Mouse (Mus musculus) embryo, embryonic 10 days (tissue): Measurements from ENCODE around the gene Tmem184a.

ENCODE experiments used
- DNase-seq: peaks from one replicate; pipeline ENCODE4 v3.0.0-alpha.2; 2015; ENCODE audit warnings: low spot score

The Tmem184a gene

DNA sequence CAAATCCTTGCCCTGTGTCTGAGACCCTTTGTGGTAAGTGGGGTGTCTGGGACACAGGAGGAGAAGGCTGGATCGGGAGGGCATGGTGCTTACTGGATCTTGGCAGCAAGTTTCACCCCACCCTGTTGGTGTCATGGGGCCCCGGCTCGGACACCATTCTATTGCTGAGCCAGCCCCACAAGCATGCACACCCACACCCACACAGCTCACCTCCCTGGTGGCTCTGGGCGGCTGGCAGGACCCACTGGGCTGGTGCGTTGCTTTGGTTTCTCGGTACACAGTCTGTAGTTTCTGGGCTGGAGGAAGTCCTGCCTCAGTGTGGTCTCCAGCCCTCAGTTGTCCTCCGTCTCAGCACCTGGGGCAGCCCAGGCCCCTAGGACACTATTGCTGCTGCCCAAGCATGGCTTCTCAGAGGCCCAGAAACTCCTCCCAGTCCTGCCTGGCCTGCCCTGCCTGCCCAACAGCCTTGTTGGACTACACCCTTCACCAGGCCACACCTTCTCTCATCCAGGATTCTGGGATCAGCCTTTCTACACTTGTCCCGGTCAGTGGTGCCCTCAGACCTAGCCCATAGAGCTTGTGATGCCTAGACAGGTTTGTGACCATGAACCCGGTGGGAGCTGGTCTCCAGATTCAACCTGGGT is at the start of gene Tmem184a:
Gene Tmem184a, minus strand, starts transcription at position 380 of the 644 bp plus-strand sequence.
- no peak for DNase-seq

DNA sequence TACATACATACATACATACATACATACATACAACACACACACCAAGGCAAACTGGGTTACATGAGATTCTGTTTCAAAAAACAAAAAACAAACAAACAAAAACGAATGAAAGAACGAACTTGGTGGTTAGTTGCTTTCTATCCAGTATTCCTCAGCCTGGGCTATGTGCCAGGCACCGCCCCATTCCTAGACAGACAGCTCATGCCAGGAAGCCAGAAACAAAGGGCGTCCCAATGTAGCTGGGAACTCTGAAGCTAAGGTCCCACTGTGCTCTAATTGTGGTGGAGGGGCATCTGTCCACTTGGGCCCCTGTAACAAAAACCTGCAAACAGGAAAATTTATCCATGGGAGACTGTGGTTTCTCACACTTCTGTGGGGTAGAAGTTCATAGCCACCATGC is 43.0 kb upstream of the Tmem184a start:
- DNase-seq: no peak

DNA sequence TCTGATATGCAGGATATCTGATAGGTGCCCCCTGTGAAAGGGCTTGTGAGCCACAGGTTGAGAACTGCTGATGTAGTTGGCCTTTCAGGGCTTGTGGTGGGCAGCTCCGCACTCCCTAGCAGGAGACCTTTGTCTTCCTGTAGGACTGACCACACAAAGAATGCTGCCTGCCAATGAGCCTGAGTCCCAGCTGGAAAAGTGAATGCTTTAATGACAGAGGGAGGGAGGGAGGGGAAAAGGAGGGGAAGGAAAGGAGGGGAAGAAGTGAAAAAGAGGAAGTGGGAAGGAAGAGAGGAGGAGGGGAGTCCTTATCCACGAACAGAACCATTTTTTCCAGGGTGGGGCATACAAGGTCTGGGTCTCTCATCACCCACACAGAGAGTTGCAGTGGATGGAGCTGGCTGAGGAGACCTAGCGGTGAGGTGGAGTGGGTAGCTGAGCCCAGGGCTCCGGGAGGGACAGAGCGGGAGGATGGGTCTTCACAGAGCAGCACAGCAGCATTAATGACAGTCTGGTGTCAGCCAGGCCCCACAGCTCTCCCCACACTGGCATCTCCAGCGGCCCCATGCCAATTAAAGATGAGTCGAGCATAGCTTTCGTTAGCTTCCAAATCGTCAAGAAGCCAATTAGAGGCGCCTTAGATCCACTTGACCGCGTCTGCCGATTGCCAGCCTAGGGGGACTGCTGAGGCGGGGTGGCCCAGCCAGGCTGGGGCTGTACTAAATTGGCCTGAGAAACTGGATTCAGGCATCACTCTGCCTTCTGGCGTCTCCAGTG is 40.8 kb upstream of the Tmem184a start:
- peak; percentile 24 for DNase-seq

DNA sequence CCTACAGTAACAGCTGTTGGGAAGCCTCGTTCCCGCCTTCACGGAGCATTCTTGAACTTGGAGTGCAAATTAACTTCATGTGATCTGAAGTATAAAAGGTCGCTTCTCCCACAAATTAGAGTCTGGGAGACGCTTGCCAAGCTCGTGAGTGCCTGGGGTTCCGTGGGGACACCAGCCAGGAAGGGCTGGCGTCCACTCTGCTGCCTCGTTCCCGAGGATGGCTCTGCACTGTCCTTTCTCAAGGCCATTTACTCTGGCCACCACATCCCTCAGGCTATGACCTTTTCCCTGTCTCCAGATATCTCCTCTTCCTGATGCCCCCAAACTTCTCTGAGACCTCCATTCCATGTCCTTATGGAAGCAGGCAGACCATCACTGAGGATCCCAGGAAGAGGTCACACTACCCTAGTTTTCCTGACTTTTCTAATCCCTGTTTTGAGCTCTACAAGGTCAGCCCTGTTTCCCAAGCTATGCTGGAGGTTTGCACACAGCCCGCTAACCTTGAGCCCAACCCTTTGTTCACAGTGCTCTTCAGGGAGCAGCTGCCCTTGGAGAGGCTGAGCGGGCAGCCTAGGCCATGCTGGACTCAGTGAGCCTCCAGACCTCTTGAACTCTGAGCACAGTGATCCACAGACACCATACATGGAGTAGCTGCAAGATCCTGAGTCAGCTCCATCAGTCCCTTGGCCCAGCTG is 30.1 kb upstream of the Tmem184a start:
- no peak for DNase-seq

DNA sequence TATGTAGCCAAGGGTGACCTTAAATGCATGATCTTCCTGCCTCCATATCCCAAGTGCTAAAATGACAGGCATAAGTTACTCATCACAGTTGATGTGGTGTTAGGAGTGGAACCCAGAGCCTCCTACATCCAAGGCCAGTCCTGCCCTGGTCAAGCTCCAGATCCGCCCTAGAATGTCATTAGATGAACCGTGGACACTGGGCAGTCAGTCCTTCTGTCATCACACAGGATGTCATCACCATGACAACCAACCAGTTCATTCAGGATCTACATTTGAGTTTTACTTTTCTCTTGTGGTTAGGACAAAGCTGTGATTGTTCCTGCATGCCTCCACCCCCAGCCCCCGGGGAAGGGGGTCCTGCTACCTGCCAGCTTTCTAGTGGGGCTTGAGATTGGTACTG is 19.4 kb upstream of the Tmem184a start:
- DNase-seq: peak; percentile 53

DNA sequence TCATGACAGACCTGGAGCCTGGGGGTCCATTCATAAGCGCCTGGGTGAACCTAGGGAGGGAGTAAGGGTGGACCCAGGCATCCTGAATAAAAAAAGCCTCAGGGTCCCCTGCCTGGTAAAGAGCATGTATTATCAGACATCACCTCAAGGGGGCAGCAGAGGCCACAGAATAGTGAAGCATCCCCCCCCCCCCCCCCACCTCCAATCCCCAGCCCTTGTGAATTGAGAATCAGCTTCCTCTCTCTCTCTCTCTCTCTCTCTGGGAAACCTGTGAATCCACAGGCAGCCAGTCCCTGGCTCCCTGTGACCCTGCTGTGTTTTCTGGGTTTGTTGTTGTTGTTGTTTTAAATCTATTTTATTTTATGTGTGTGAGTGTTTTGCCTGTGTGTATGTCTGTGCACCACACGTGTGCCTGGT is 18.8 kb upstream of the Tmem184a start:
- DNase-seq: peak; percentile 84

DNA sequence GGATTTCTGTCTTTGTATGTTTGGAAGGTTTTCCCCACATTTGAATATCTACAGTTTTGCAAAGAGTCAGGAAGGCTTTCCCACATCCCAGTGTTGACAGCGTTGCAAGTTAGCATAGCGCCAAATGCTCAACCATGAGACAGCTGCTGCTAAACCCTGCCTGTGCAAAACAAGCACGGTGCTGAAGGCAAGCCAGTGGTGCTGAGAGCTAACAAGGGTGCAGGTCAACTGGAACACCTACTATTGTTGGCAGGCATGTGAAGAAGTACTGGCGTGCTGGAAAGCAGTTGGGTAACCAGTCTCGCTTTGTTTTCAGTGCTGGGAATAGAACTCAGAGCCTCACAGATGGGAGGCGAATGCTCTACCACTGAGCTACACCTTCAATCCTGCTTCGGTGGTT is 16.0 kb upstream of the Tmem184a start:
- no peak for DNase-seq

DNA sequence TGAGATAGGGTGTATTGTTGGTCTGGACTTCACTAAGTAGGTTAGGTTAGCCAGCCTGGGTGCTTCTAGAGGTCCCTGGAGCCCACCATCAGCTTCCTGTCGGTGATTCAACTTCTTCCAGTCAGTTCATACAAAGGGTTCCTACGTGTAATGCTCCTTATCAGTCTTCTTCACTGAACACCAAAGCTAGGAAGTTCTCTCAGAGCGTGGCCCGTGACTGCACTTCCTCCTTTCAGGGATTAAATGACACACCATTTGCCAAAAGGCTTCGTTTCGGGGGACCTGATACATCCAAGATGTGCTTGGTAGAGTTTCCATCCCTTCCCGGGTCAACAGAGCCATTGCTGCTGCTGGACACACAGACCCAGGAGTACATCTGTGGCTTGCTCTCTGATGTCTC is 12.4 kb upstream of the Tmem184a start:
- no peak for DNase-seq

DNA sequence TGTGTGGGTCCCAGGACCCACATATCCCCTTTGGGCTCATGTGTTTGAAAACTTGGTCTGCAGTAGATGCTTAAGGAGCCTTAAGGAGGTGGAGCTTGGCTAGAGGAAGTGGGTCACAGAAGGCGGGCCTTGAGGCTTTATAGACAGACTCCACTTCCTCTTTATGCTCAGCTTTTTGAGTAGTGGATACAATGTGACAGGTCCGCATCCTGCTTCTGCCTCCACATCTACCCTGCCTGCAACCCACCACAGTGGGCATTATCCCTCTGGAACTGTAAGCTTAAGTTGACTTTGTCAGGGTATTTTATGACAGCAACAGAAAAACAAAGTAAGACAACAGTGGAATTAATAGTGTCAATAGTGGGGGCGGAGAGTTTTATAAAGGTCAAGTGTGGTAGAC is 11.0 kb upstream of the Tmem184a start:
- DNase-seq: no peak

DNA sequence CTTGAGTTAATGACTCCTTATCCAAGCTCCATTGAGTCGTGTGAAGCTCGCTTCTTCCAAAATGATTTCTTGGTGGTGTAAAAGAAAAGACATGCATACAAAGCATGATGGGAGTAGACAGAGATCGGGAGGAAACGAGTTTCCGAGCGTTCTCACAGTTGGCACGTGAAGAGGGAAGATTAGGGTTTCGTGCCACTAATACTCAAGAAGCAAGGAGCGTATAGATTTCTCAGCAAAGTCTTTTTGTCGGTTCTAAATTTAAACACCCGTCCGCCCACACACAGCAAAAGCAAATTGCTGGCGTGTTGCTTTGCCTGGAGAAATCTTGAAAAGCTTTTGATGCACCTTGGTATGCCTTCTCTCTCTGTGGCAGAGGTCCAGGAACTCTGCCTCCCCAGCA is 9.7 kb upstream of the Tmem184a start:
- DNase-seq: no peak

DNA sequence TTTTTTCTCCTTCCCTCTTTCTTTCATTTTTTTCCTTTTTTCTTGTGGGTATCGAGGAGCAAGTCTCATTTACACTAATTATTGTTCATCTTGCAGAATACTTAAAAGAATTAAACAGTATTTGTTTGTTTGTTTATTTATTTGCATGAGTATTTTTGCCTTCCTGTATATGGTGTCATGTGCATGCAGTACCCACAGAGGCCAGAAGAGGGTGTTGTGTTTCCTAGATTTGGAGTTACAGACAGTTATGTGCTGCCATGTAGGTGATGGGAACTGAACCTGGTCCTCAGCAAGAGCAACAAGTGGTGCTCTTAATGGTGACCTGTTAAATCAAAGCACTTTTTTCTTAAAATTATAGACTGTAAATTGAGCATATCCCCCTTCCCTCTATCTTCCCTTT is 7.9 kb upstream of the Tmem184a start:
- no peak for DNase-seq

DNA sequence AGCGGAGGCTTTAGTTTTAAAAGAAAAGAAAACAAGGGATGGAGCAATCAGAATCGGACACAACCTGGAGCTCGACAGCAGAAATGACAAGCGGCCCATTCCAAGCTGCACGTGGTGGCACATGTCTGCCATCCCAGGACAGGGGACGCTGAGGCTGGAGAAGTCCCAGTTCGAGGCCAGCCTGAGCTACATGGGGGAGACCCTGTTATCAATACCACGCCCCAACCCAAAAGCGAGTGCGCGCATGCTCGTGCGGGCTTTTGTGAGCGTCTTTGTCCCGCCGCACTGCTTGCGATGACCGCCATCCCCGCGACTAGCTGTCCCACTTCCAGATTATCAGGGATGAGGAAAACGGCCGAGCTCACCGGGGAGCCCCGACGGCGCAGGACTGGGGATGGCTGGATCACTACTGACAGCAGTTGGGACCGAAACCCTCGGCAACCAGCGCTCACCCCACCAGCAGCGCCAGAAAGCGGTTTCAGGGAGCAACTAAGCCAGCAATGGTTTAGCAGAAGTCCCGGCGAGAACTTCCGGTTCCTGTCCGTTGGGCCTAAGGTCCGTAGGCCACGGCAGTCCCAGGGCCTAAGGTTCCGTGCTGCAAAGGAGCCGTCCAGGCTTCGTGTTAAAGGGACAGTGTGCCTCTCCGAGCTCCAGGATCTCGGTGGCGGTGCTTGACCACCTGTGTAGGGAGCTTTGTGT is 6.8 kb upstream of the Tmem184a start, which contains the start of the genes Gm26938 and Psmg3:
Gene Gm26938, minus strand, starts transcription at position 51 of the 699 bp plus-strand sequence.
Gene Psmg3, minus strand, starts transcription at position 529 of the 699 bp plus-strand sequence.
- peak; percentile 95 for DNase-seq

DNA sequence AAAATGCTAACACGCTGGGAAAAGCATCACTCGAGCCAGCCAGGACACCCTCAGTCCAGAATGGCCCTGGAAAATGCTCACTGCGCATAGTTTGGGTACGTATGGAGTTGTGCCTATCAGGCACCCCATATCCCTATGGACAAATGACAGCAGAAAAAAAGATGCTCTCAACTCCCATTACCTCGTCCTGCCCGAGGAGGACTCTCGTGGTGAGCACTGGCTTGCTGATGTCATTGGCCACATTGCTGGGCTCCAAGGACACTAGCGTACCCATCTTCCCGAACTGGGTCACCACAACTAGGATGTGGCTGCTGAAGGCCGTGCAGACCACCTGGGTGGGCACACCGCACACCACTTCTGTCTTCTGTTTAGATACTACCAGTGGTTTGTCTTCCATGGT is 6.2 kb upstream of the Tmem184a start:
- DNase-seq: no peak

DNA sequence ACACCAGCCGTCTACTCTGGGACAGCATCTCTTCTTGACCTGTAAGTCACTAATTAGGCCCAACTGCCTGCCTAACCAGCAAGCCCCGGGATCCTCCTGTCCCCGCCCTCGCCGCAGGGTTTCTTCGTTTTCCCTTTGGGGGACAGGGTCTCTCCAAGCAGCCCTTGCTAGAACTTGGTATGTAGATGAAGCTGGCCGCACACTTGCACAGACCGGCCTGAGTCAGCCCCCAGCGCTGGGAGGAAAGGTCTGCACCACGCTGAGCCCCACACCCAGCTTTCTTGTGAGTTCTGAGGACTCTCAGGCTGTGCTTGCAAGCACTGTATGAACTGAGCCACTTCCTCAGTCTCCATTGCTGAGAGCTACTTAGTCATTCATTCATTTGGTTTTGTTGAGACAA is 4.8 kb upstream of the Tmem184a start:
- DNase-seq: no peak

DNA sequence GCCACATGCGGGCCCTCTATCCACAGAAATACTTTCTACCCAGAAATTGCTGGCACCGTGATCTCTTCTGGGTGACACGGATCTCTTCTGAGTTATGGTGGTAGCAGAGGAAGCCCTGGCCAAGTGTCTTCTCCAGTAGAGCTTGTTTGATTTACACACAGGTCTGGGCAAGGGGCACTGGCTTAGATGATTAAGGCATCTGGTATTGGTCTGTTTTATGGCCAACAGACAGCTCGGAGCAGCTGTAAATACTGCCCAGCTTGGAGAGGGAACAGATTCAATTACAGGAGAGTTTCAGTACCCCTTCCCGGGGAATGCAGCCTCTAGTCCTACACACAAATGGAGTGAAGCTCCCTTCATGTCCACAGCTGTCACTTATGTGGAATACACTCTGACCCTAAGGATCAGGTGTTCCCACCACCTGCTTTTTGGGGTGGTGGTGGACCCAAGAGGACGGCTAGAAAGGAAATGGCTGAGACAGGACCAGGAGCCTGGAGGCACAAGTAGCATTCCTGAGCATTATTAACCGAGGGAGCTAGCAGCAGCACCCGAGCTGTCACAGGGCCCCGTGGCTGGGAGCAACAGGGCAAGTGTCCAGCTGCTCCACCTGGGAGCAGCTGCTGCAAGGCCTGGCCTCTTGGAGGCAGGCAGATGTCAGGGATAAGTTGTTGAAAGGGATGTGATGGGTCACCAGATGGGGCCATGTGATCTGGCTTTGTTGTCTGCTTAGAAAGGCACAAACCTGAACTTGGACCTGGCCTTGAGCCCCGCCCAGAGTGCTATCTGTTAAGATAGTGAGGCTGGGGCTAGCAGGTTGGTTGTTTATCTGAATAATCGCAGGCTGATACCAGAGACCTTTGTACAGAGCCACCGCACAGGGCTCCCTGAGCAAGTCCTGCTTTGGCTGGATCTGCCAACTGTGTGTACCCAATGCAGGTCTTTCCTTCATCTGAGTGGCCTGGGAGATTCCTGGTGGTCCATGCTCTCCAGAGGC is 2.0 kb upstream of the Tmem184a start:
- no peak for DNase-seq

DNA sequence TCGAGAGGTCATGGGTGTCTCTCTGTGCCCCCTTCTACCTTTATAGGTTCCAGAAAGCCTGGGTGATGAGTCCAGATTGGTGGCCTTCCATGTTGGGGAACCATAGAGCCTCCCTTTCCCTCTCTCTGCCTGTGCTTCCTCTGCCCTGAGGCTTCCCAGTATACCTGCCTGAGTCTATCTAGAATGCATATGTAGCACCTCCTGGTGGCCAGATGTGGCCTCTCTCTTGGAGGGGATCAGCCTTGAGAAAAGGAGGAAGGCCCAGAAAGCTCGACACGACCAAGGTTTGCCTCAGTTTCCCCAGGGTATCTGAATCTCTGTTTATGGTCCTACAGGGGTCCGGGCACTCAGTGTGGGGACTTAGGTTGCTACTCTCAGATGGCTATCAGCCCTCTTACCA is 916 bp downstream of the Tmem184a start:
- DNase-seq: peak; percentile 62

DNA sequence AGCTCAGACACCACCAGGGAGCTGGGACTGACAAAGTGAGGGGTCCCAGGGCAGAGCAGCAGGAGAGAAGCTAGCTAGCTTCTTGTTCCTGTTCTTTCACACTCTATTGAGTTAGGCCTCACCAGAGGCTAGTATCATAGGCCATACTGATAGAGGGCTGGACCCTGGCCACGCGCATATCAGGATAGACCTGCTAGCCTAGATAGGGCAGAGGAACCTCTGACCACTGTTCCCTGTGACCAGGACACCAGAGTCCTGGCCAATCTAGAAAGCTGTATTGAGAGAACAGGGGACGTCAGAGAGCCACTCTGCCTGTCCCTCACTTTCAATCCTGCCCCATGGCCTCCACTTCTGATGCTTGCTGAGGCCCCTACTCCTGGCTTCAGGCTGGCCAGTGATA is 1.7 kb downstream of the Tmem184a start:
- DNase-seq: no peak

DNA sequence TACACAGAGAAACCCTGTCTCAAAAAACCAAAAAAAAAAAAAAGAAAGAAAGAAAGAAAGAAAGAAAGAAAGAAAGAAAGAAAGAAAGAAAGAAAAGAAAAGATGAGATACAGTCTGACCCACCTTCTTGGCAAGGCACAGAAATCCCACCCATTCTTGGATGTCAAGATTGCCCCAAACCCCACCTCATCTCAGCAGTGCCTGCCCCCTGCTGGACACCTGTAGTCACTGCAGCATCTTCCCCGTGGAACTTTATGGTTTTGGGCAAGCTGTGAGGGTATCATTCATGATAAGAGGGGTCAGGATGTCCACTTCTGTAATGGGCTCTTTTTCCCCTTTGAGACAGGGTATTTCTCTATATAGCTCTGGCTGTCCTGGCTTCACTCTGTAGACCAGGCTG is 2.4 kb downstream of the Tmem184a start:
- DNase-seq: no peak

DNA sequence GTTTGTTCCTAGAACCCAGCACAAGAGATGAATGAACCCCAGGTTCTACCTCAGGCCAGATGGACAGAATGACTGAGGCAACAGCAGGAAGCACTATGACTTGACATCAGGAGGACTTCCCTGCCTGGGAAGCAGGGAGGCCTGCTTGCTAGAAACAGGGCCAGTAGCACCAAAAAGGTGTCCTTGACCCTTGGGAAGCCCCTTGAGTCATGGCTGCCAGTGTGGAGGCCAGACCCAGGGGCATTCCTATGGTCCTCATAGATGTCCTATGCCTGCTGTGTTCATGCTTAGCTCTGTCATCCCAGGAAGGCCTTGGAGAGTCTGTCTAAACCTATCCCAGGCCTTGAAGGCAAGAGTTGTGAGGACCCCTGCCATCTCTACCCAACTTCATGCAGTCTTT is 3.3 kb downstream of the Tmem184a start:
- DNase-seq: no peak

DNA sequence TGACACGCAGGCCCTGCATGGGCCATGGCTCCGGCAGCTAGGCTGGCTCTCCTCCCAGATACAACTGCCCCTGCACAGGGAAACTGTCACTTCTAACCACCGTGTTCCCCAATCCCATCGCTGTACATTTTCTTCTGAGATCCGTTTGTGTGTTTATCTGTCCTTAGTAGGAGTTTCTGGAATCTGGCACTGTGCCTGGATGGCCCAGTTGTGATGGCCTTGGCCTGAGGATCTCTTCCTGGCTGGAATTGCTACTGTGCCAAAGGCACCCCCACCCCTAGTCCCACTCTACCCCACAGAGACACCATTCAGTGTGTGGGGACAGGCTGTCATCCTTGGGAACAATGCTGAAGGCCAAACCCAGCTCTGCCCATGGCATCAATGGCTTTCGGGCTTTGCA is 3.8 kb downstream of the Tmem184a start:
- no peak for DNase-seq

DNA sequence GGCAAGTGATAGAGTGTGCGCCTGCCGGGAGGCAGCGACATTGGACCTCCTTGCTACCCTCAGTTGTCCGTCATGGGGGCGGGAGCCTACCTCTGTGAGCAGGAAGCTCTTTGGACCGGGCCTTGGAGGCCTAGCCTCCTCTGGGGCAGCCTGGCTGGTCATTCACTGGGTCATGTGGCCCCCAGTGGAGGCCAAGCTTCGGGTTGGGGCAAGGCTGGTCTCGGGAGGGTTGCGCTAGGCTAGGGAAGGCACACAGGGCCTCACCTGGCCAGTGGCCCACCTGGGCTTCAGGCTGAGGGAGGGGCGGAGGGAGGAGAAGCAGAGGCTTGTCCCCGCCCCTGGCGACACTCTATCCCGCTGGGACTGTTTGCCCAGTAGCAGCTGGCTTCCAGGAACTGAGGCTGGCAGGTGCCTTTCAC is 5.7 kb downstream of the Tmem184a start:
- no peak for DNase-seq
